ENCODE assay signal across 14 mouse cellular contexts in genomic region chr4:69471200-69471599, GRCm38 (mm10).
A peak's percentile ranks its signal among the peaks of the same experiment; 100 is the strongest.
DNase-seq lines count a peak whose midpoint lies in the region; ATAC-seq and TF ChIP-seq lines count a peak whose summit lies in the region.
"Had no signal": no experiment of that assay in that cellular context is flagged by ENCODE, and none has a peak within 500 bp of the region (broad histone marks: within the 10 kb centered on the region; RNA-seq: fewer than 3 reads in every experiment).

No protein-coding gene starts in this region.

- peak; percentile 64 for DNase-seq in heart, embryonic 10.5 days (ENCODE audit: low spot score)
- DNase-seq in midbrain, embryonic 10.5 days (ENCODE audit: low spot score) = peak; percentile 13
- no peak for DNase-seq in midbrain, postnatal 0 days (ENCODE audit: low spot score)
- DNase-seq in left cerebral cortex, adult 2 months (ENCODE audit: extremely low spot score in 1 of 2, low spot score in 2 of 2) = peak; percentile 10 to 22
- DNase-seq in adrenal gland, postnatal 36 days = no peak
- DNase-seq in lung, postnatal 10 days = no peak
- DNase-seq: B cell, adult 2 months; cerebellum, postnatal 25 days; thymus, postnatal 36 days had no signal

- intact Hi-C loops in left cerebral cortex, adult 2 months (cut with DNase I) = no loop called here

- 89% methylated on average over 1 of the region's 1 CpGs for WGBS in heart, embryonic 10.5 days
- 90% methylated on average over 1 of the region's 1 CpGs for WGBS in heart, embryonic 11.5 days (ENCODE audit: insufficient replicate concordance)
- WGBS in midbrain, embryonic 10.5 days = 78% methylated on average over 1 of the region's 1 CpGs
- 81% methylated on average over 1 of the region's 1 CpGs for WGBS in midbrain, postnatal 0 days
- 88% methylated on average over 1 of the region's 1 CpGs for WGBS in neural tube, embryonic 14.5 days

- H3K4me1 ChIP-seq in heart, embryonic 10.5 days = no peaks in the 10 kb centered on the region
- no peaks in the 10 kb centered on the region for H3K4me1 ChIP-seq in heart, embryonic 11.5 days (ENCODE audit: control insufficient read depth, insufficient read depth, low read length)
- H3K4me1 ChIP-seq in midbrain, embryonic 10.5 days = peaks cover 10% of the 10 kb centered on the region
- H3K4me1 ChIP-seq in midbrain, postnatal 0 days (ENCODE audit: insufficient read depth, low read length) = no peaks in the 10 kb centered on the region
- H3K4me1 ChIP-seq in neural tube, embryonic 14.5 days (ENCODE audit: control insufficient read depth, insufficient read depth, low read length) = no peaks in the 10 kb centered on the region

- no peak overlapping the region for H3K9ac ChIP-seq in heart, embryonic 11.5 days (ENCODE audit: low read depth, low read length)
- H3K9ac ChIP-seq in midbrain, postnatal 0 days (replicated peaks; ENCODE audit: low read length, poor library complexity, severe bottlenecking) = no peak overlapping the region
- H3K9ac ChIP-seq in neural tube, embryonic 14.5 days (replicated peaks; ENCODE audit: low read depth, low read length) = no peak overlapping the region

- H3K4me2 ChIP-seq in heart, embryonic 11.5 days = no peak overlapping the region
- no peak overlapping the region for H3K4me2 ChIP-seq in midbrain, postnatal 0 days (ENCODE audit: low read depth, low read length, poor library complexity, severe bottlenecking)
- no peak overlapping the region for H3K4me2 ChIP-seq in neural tube, embryonic 14.5 days (ENCODE audit: low read depth, low read length)
- H3K4me2 ChIP-seq: liver, embryonic 11.5 days had no signal

- no peaks in the 10 kb centered on the region for H3K36me3 ChIP-seq in heart, embryonic 10.5 days
- no peaks in the 10 kb centered on the region for H3K36me3 ChIP-seq in heart, embryonic 11.5 days (ENCODE audit: control insufficient read depth, insufficient read depth, low read length)
- H3K36me3 ChIP-seq in midbrain, embryonic 10.5 days = no peaks in the 10 kb centered on the region
- no peaks in the 10 kb centered on the region for H3K36me3 ChIP-seq in midbrain, postnatal 0 days (ENCODE audit: insufficient read depth, low read length)
- H3K36me3 ChIP-seq in neural tube, embryonic 14.5 days (ENCODE audit: control insufficient read depth, insufficient read depth, low read length) = no peaks in the 10 kb centered on the region
- H3K36me3 ChIP-seq: G1E had no signal

- no peak for ATAC-seq in heart, embryonic 11.5 days (replicated peaks; ENCODE audit: insufficient number of reproducible peaks, low FRiP score, low TSS enrichment)
- no peak for ATAC-seq in midbrain, postnatal 0 days (ENCODE audit: low FRiP score)
- ATAC-seq in neural tube, embryonic 14.5 days (ENCODE audit: low read depth) = peak; percentile 56; the same call in 1 of the 2 replicates
- ATAC-seq: lung, postnatal 0 days had no signal

- no peaks in the 10 kb centered on the region for H3K27me3 ChIP-seq in heart, embryonic 10.5 days (ENCODE audit: insufficient read depth, poor library complexity, severe bottlenecking)
- no peaks in the 10 kb centered on the region for H3K27me3 ChIP-seq in heart, embryonic 11.5 days (ENCODE audit: control insufficient read depth, insufficient read depth, low read length)
- no peaks in the 10 kb centered on the region for H3K27me3 ChIP-seq in midbrain, embryonic 10.5 days (ENCODE audit: low read depth, poor library complexity, severe bottlenecking)
- H3K27me3 ChIP-seq in midbrain, postnatal 0 days (ENCODE audit: insufficient read depth, low read length) = no peaks in the 10 kb centered on the region
- H3K27me3 ChIP-seq in neural tube, embryonic 14.5 days (ENCODE audit: control insufficient read depth, insufficient read depth, low read length) = no peaks in the 10 kb centered on the region

- no peak overlapping the region for H3K27ac ChIP-seq in heart, embryonic 10.5 days
- H3K27ac ChIP-seq in heart, embryonic 11.5 days (ENCODE audit: low read depth, low read length) = no peak overlapping the region
- H3K27ac ChIP-seq in midbrain, embryonic 10.5 days (replicated peaks) = peak overlapping the region; percentile 59; the same call in 1 of the 2 replicates
- no peak overlapping the region for H3K27ac ChIP-seq in midbrain, postnatal 0 days (ENCODE audit: low read depth, low read length)
- peak overlapping the region; percentile 40; the same call in 1 of the 2 replicates for H3K27ac ChIP-seq in left cerebral cortex, adult 2 months
- H3K27ac ChIP-seq in neural tube, embryonic 14.5 days (ENCODE audit: low read depth, low read length) = 0 out of 2 replicates have a peak overlapping the region, but pooled peaks have one; percentile 12

- no peaks in the 10 kb centered on the region for H3K9me3 ChIP-seq in heart, embryonic 10.5 days
- H3K9me3 ChIP-seq in heart, embryonic 11.5 days (replicated peaks; ENCODE audit: control insufficient read depth, low read length) = no peaks in the 10 kb centered on the region
- no peaks in the 10 kb centered on the region for H3K9me3 ChIP-seq in midbrain, embryonic 10.5 days (replicated peaks)
- no peaks in the 10 kb centered on the region for H3K9me3 ChIP-seq in midbrain, postnatal 0 days (ENCODE audit: low read length)
- H3K9me3 ChIP-seq in neural tube, embryonic 14.5 days (ENCODE audit: control insufficient read depth, low read length) = no peaks in the 10 kb centered on the region

- no peak for TF ChIP-seq CTCF in midbrain, postnatal 0 days (IDR thresholded peaks at IDR 0.05)
- TF ChIP-seq CTCF in left cerebral cortex, adult 2 months (IDR thresholded peaks at IDR 0.05) = no peak

- no peak overlapping the region for H3K4me3 ChIP-seq in heart, embryonic 10.5 days
- H3K4me3 ChIP-seq in heart, embryonic 11.5 days (ENCODE audit: low read depth, low read length) = no peak overlapping the region
- H3K4me3 ChIP-seq in midbrain, embryonic 10.5 days = no peak overlapping the region
- H3K4me3 ChIP-seq in midbrain, postnatal 0 days (ENCODE audit: low read depth, low read length) = no peak overlapping the region
- no peak overlapping the region for H3K4me3 ChIP-seq in left cerebral cortex, adult 2 months
- H3K4me3 ChIP-seq in neural tube, embryonic 14.5 days (ENCODE audit: low read depth, low read length) = no peak overlapping the region

Comparison
In these comparisons a context has a peak if more than half of its experiments do, and no peak if none do; other contexts are left out.
1. DNase-seq: peak in heart, embryonic 10.5 days (single experiment), midbrain, embryonic 10.5 days (single experiment) and left cerebral cortex, adult 2 months (2 of 2); none in midbrain, postnatal 0 days (single experiment), adrenal gland, postnatal 36 days (0 of 2) and lung, postnatal 10 days (single experiment).
2. H3K27ac ChIP-seq: peak in midbrain, embryonic 10.5 days (single experiment), left cerebral cortex, adult 2 months (single experiment) and neural tube, embryonic 14.5 days (single experiment); none in heart, embryonic 10.5 days (single experiment), heart, embryonic 11.5 days (single experiment) and midbrain, postnatal 0 days (single experiment).